Mouse (Mus musculus) embryonic facial prominence, embryonic 12.5 days (tissue): ENCODE measurements around the gene Lfng. TPM values are rescaled to one million over a fixed set of nuclear protein-coding genes. Genes with fewer than 3 reads are reported as not detected.

Source experiments
- ATAC-seq: fragments of 200-750 bp; cut with Nextera tagmentation; 2 replicates; pipeline ENCODE4 v1.8.0; 2017; ENCODE audit not compliant: insufficient number of reproducible peaks, insufficient read depth, low FRiP score, low TSS enrichment
- H3K27ac ChIP-seq: fragments of 300-500 bp; sonication (generic); 2 replicates; pipeline ENCODE4 v1.5.1; 2016; ENCODE audit warnings: mild to moderate bottlenecking
- H3K27me3 ChIP-seq: fragments of 300-500 bp; sonication (generic); 2 replicates; pipeline ENCODE4 v1.6.1; 2016; ENCODE audit warnings: mild to moderate bottlenecking, moderate library complexity
- H3K36me3 ChIP-seq: fragments of 300-500 bp; sonication (generic); 2 replicates; pipeline ENCODE4 v1.6.1; 2016; ENCODE audit warnings: mild to moderate bottlenecking
- H3K4me1 ChIP-seq: fragments of 300-500 bp; sonication (generic); 2 replicates; pipeline ENCODE4 v1.6.1; 2016
- H3K4me2 ChIP-seq: fragments of 300-500 bp; sonication (generic); replicated peaks from 2 replicates; pipeline ENCODE4 v1.6.1; 2016; ENCODE audit warnings: mild to moderate bottlenecking, moderate library complexity
- H3K4me3 ChIP-seq: fragments of 300-500 bp; sonication (generic); 2 replicates; pipeline ENCODE4 v1.5.1; 2016; ENCODE audit warnings: mild to moderate bottlenecking
- H3K9ac ChIP-seq: fragments of 300-500 bp; sonication (generic); 2 replicates; pipeline ENCODE4 v1.6.1; 2016; ENCODE audit warnings: mild to moderate bottlenecking, moderate library complexity
- H3K9me3 ChIP-seq: fragments of 300-500 bp; sonication (generic); 2 replicates; pipeline ENCODE4 v1.6.1; 2016; ENCODE audit warnings: mild to moderate bottlenecking, moderate library complexity
- WGBS: fragments of 180-500 bp; shearing (Covaris S2); methylation state at CpG from one replicate; pipeline ENCODE4 v1.1.7; 2016; 5-methylcytosine and 5-hydroxymethylcytosine counted together
- polyA plus RNA-seq: library from polyadenylated mRNA; unstranded; fragments of >200 nt; fragmentation: Nextera tagmentation; extraction: Ambion mirVana; gene quantifications from 2 replicates; pipeline ENCODE4 v1.2.1, GENCODE M21; 2016

The Lfng gene
- polyA plus RNA-seq = 14.0 and 14.2 TPM in 2 replicates

- ATAC-seq = peak; percentile 23; the same call in 1 of the 2 replicates
- peak within 1 kb of the TSS; percentile 63 for H3K9ac ChIP-seq
- under 1% methylated on average over 91 of the region's 91 CpGs for WGBS
- H3K27ac ChIP-seq = peak within 1 kb of the TSS; percentile 61; the same call in 1 of the 2 replicates
- H3K4me1 ChIP-seq = peaks cover 64% of the 10 kb centered on the region
- no peaks in the 10 kb centered on the region for H3K9me3 ChIP-seq
- H3K36me3 ChIP-seq = no peaks in the 10 kb centered on the region
- peak within 1 kb of the TSS; percentile 76 for H3K4me2 ChIP-seq
- peaks cover 76% of the 10 kb centered on the region for H3K27me3 ChIP-seq
- peak within 1 kb of the TSS; percentile 53 for H3K4me3 ChIP-seq
These were observed at the start of gene Lfng for GRCm38 (mm10) chr5:140607001-140607835. TSS of gene Lfng (plus strand) at chr5:140607320.

DNA sequence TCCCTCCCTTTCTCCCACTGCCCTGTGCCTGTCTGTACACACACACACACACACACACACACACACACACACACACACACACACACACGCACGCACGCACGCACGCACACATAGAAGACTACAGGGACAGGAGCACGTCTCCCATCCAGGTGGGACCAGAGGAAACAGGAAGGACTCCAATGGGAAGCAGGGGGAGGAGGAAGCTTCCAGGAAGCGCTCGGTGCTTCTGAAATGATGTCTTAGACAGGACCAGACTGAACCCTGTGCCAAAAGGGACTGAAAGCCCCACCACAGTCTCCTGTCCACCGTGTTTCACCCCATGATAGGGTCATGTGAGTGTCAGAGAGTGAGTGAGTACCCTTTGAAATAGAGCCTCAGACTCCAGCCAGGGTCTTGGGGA, 44.5 kb upstream of the Lfng start:
- Histone ChIP-seq H3K4me3 (no peak overlapping the region), H3K27ac (no peak overlapping the region), H3K27me3 (no peaks in the 10 kb centered on the region), H3K4me2 (no peak overlapping the region), H3K9me3 (no peaks in the 10 kb centered on the region), H3K36me3 (no peaks in the 10 kb centered on the region), H3K9ac (no peak overlapping the region), H3K4me1 (peaks cover 5% of the 10 kb centered on the region; the same call in 1 of the 2 replicates)
- 77% methylated on average over 9 of the region's 9 CpGs for WGBS
- no peak for ATAC-seq

- Histone ChIP-seq H3K9ac (no peak within 1 kb of the TSS), H3K27me3 (no peaks in the 10 kb centered on the region), H3K27ac (no peak within 1 kb of the TSS), H3K9me3 (no peaks in the 10 kb centered on the region), H3K4me2 (no peak within 1 kb of the TSS), H3K4me3 (no peak within 1 kb of the TSS), H3K36me3 (no peaks in the 10 kb centered on the region), H3K4me1 (peaks cover 14% of the 10 kb centered on the region; the same call in 1 of the 2 replicates)
- no peak for ATAC-seq
- WGBS = 78% methylated on average over 4 of the region's 4 CpGs
These were observed 42.2 kb upstream of the Lfng start, which contains the start of gene Grifin for GRCm38 (mm10) chr5:140564896-140565295. TSS of gene Grifin (minus strand) at chr5:140565071.

GRCm38 (mm10) chr5:140565451-140565850, 41.7 kb upstream of the Lfng start:
- H3K4me3 ChIP-seq = no peak overlapping the region
- H3K36me3 ChIP-seq = no peaks in the 10 kb centered on the region
- H3K9ac ChIP-seq = no peak overlapping the region
- no peak overlapping the region for H3K27ac ChIP-seq
- no peak for ATAC-seq
- H3K4me2 ChIP-seq = no peak overlapping the region
- 58% methylated on average over 5 of the region's 5 CpGs for WGBS
- H3K4me1 ChIP-seq = peaks cover 14% of the 10 kb centered on the region; the same call in 1 of the 2 replicates
- H3K9me3 ChIP-seq = no peaks in the 10 kb centered on the region
- no peaks in the 10 kb centered on the region for H3K27me3 ChIP-seq

GRCm38 (mm10) chr5:140565856-140566255, 41.3 kb upstream of the Lfng start:
- no peak for ATAC-seq
- H3K4me1 ChIP-seq = peaks cover 14% of the 10 kb centered on the region; the same call in 1 of the 2 replicates
- H3K27me3 ChIP-seq = no peaks in the 10 kb centered on the region
- 70% methylated on average over 6 of the region's 6 CpGs for WGBS
- no peak overlapping the region for H3K9ac ChIP-seq
- H3K36me3 ChIP-seq = no peaks in the 10 kb centered on the region
- no peak overlapping the region for H3K27ac ChIP-seq
- H3K4me2 ChIP-seq = no peak overlapping the region
- no peaks in the 10 kb centered on the region for H3K9me3 ChIP-seq
- no peak overlapping the region for H3K4me3 ChIP-seq

- WGBS = 71% methylated on average over 4 of the region's 4 CpGs
- H3K4me1 ChIP-seq = peaks cover 14% of the 10 kb centered on the region; the same call in 1 of the 2 replicates
- no peak overlapping the region for H3K27ac ChIP-seq
- no peaks in the 10 kb centered on the region for H3K9me3 ChIP-seq
- no peak overlapping the region for H3K4me2 ChIP-seq
- H3K36me3 ChIP-seq = no peaks in the 10 kb centered on the region
- ATAC-seq = no peak
- H3K27me3 ChIP-seq = no peaks in the 10 kb centered on the region
- no peak overlapping the region for H3K4me3 ChIP-seq
- no peak overlapping the region for H3K9ac ChIP-seq
These were observed 40.8 kb upstream of the Lfng start for GRCm38 (mm10) chr5:140566271-140566670.

DNA sequence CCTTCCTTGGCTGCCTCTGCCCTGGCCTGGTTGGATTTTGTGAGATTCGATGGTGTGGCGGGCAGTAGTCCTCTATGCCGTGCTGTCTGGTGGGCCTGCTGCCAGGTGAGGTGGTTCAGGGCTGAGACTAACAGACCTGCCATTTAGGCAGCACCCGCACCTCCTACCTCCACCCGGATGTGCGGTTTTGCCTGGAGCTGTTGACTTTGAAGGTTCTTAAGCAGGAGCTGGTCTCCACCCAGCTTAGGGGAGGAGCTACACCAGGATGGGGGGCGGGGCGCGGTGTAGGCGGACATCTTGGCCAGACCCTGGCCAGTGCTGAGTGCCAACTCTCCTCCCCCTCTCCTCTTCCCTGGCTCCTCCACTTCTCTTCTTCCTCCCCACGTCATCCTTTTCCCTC, 39.8 kb upstream of the Lfng start:
- Histone ChIP-seq H3K4me2 (no peak overlapping the region), H3K36me3 (no peaks in the 10 kb centered on the region), H3K4me1 (peaks cover 14% of the 10 kb centered on the region; the same call in 1 of the 2 replicates), H3K27ac (no peak overlapping the region), H3K9me3 (no peaks in the 10 kb centered on the region), H3K4me3 (no peak overlapping the region), H3K9ac (no peak overlapping the region), H3K27me3 (no peaks in the 10 kb centered on the region)
- no peak for ATAC-seq
- 54% methylated on average over 11 of the region's 11 CpGs for WGBS

GRCm38 (mm10) chr5:140567751-140568150, 39.4 kb upstream of the Lfng start:
- 89% methylated on average over 5 of the region's 5 CpGs for WGBS
- Histone ChIP-seq H3K4me3 (no peak overlapping the region), H3K36me3 (no peaks in the 10 kb centered on the region), H3K27me3 (no peaks in the 10 kb centered on the region), H3K27ac (no peak overlapping the region), H3K9me3 (no peaks in the 10 kb centered on the region), H3K9ac (no peak overlapping the region), H3K4me2 (no peak overlapping the region), H3K4me1 (peaks cover 14% of the 10 kb centered on the region; the same call in 1 of the 2 replicates)
- no peak for ATAC-seq

- WGBS = 45% methylated on average over 10 of the region's 10 CpGs
- no peak for ATAC-seq
- H3K4me1 ChIP-seq = peaks cover 14% of the 10 kb centered on the region; the same call in 1 of the 2 replicates
- H3K9ac ChIP-seq = no peak overlapping the region
- H3K4me2 ChIP-seq = 0 out of 2 replicates have a peak overlapping the region, but pooled peaks have one; percentile 2
- no peaks in the 10 kb centered on the region for H3K36me3 ChIP-seq
- no peak overlapping the region for H3K4me3 ChIP-seq
- no peaks in the 10 kb centered on the region for H3K27me3 ChIP-seq
- H3K27ac ChIP-seq = 0 out of 2 replicates have a peak overlapping the region, but pooled peaks have one; percentile 41
- H3K9me3 ChIP-seq = no peaks in the 10 kb centered on the region
These were observed 38.7 kb upstream of the Lfng start for GRCm38 (mm10) chr5:140568321-140568970.

- no peak overlapping the region for H3K4me2 ChIP-seq
- no peak overlapping the region for H3K4me3 ChIP-seq
- H3K9ac ChIP-seq = no peak overlapping the region
- no peaks in the 10 kb centered on the region for H3K27me3 ChIP-seq
- H3K36me3 ChIP-seq = no peaks in the 10 kb centered on the region
- ATAC-seq = no peak
- WGBS = 87% methylated on average over 16 of the region's 16 CpGs
- no peak overlapping the region for H3K27ac ChIP-seq
- no peaks in the 10 kb centered on the region for H3K9me3 ChIP-seq
- H3K4me1 ChIP-seq = peaks cover 14% of the 10 kb centered on the region; the same call in 1 of the 2 replicates
These were observed 38.0 kb upstream of the Lfng start for GRCm38 (mm10) chr5:140569032-140569595.

GRCm38 (mm10) chr5:140570223-140570870, 36.8 kb upstream of the Lfng start:
- Histone ChIP-seq H3K4me3 (no peak overlapping the region), H3K9me3 (no peaks in the 10 kb centered on the region), H3K27ac (no peak overlapping the region), H3K4me1 (peaks cover 16% of the 10 kb centered on the region; the same call in 1 of the 2 replicates), H3K9ac (no peak overlapping the region), H3K4me2 (no peak overlapping the region), H3K27me3 (no peaks in the 10 kb centered on the region), H3K36me3 (no peaks in the 10 kb centered on the region)
- ATAC-seq = no peak
- 88% methylated on average over 13 of the region's 13 CpGs for WGBS
